Mouse (Mus musculus): ENCODE measurements at regions not wholly inside any gene's neighbourhood (a gene's known extent, or its start where the extent isn't known, plus 50 kb on each side); places are given as distances from the start of the nearest gene placed in this dataset.

- no peak overlapping the region for H3K9ac ChIP-seq (ENCODE audit: low read depth, low read length)
- peak; percentile 51; the same call in 1 of the 2 replicates for ATAC-seq (replicated peaks; ENCODE audit: low FRiP score)
- no peaks in the 10 kb centered on the region for H3K4me1 ChIP-seq (replicated peaks; ENCODE audit: control insufficient read depth, insufficient read depth, low read length)
- H3K27me3 ChIP-seq (replicated peaks; ENCODE audit: control insufficient read depth, insufficient read depth, low read length), result no peaks in the 10 kb centered on the region
- no peaks in the 10 kb centered on the region for H3K9me3 ChIP-seq (ENCODE audit: control insufficient read depth, low read length)
- H3K4me3 ChIP-seq (ENCODE audit: low read depth, low read length), result no peak overlapping the region
- H3K27ac ChIP-seq (ENCODE audit: low read depth, low read length), result no peak overlapping the region
- DNase-seq (ENCODE audit: low spot score), result no peak
- WGBS, result 63% methylated on average over 1 of the region's 1 CpGs
- H3K4me2 ChIP-seq, result no peak overlapping the region
- H3K36me3 ChIP-seq (ENCODE audit: control insufficient read depth, insufficient read depth, low read length), result no peaks in the 10 kb centered on the region
These were observed 55.2 kb downstream of the Rdh14 start for GRCm38 (mm10) chr12:10445738-10446137.

GRCm38 (mm10) chr12:10457960-10458655 is 67.5 kb downstream of the Rdh14 start:
- H3K4me1 ChIP-seq (replicated peaks; ENCODE audit: control insufficient read depth, insufficient read depth, low read length), result no peaks in the 10 kb centered on the region
- H3K27me3 ChIP-seq (replicated peaks; ENCODE audit: control insufficient read depth, insufficient read depth, low read length), result no peaks in the 10 kb centered on the region
- 69% methylated on average over 1 of the region's 1 CpGs for WGBS
- no peak overlapping the region for H3K4me2 ChIP-seq
- H3K36me3 ChIP-seq (ENCODE audit: control insufficient read depth, insufficient read depth, low read length), result no peaks in the 10 kb centered on the region
- H3K4me3 ChIP-seq (ENCODE audit: low read depth, low read length), result no peak overlapping the region
- H3K9ac ChIP-seq (ENCODE audit: low read depth, low read length), result no peak overlapping the region
- no peak overlapping the region for H3K27ac ChIP-seq (ENCODE audit: low read depth, low read length)
- ATAC-seq (replicated peaks; ENCODE audit: low FRiP score) (no peak), DNase-seq (ENCODE audit: low spot score) (no peak)
- H3K9me3 ChIP-seq (ENCODE audit: control insufficient read depth, low read length), result no peaks in the 10 kb centered on the region

GRCm38 (mm10) chr12:10461796-10462195 is 71.2 kb downstream of the Rdh14 start:
- no peak for ATAC-seq (replicated peaks; ENCODE audit: low FRiP score)
- DNase-seq (ENCODE audit: low spot score), result no peak
- H3K4me1 ChIP-seq (replicated peaks; ENCODE audit: control insufficient read depth, insufficient read depth, low read length), result no peaks in the 10 kb centered on the region
- WGBS, result 79% methylated on average over 7 of the region's 7 CpGs
- H3K27me3 ChIP-seq (replicated peaks; ENCODE audit: control insufficient read depth, insufficient read depth, low read length), result no peaks in the 10 kb centered on the region
- H3K9ac ChIP-seq (ENCODE audit: low read depth, low read length), result no peak overlapping the region
- no peak overlapping the region for H3K27ac ChIP-seq (ENCODE audit: low read depth, low read length)
- no peaks in the 10 kb centered on the region for H3K9me3 ChIP-seq (ENCODE audit: control insufficient read depth, low read length)
- no peak overlapping the region for H3K4me2 ChIP-seq
- no peaks in the 10 kb centered on the region for H3K36me3 ChIP-seq (ENCODE audit: control insufficient read depth, insufficient read depth, low read length)
- no peak overlapping the region for H3K4me3 ChIP-seq (ENCODE audit: low read depth, low read length)

GRCm38 (mm10) chr12:10462956-10463355 is 72.4 kb downstream of the Rdh14 start:
- 62% methylated on average over 3 of the region's 3 CpGs for WGBS

GRCm38 (mm10) chr12:10473986-10474385 is 83.4 kb downstream of the Rdh14 start:
- no peaks in the 10 kb centered on the region for H3K36me3 ChIP-seq (ENCODE audit: control insufficient read depth, insufficient read depth, low read length)
- no peak overlapping the region for H3K9ac ChIP-seq (ENCODE audit: low read depth, low read length)
- WGBS, result 71% methylated on average over 1 of the region's 1 CpGs
- DNase-seq (ENCODE audit: low spot score), result no peak
- no peaks in the 10 kb centered on the region for H3K9me3 ChIP-seq (ENCODE audit: control insufficient read depth, low read length)
- H3K27me3 ChIP-seq (replicated peaks; ENCODE audit: control insufficient read depth, insufficient read depth, low read length), result no peaks in the 10 kb centered on the region
- no peak overlapping the region for H3K4me3 ChIP-seq (ENCODE audit: low read depth, low read length)
- no peaks in the 10 kb centered on the region for H3K4me1 ChIP-seq (replicated peaks; ENCODE audit: control insufficient read depth, insufficient read depth, low read length)
- no peak overlapping the region for H3K4me2 ChIP-seq
- no peak for ATAC-seq (replicated peaks; ENCODE audit: low FRiP score)
- no peak overlapping the region for H3K27ac ChIP-seq (ENCODE audit: low read depth, low read length)

More at GRCm38 (mm10) chr12:10462956-10463355, 72.4 kb downstream of the Rdh14 start:
- no peak overlapping the region for H3K27ac ChIP-seq (ENCODE audit: low read depth, low read length)
- no peaks in the 10 kb centered on the region for H3K27me3 ChIP-seq (replicated peaks; ENCODE audit: control insufficient read depth, insufficient read depth, low read length)
- H3K9ac ChIP-seq (ENCODE audit: low read depth, low read length), result no peak overlapping the region
- DNase-seq (ENCODE audit: low spot score) (no peak), ATAC-seq (replicated peaks; ENCODE audit: low FRiP score) (no peak)
- H3K36me3 ChIP-seq (ENCODE audit: control insufficient read depth, insufficient read depth, low read length), result no peaks in the 10 kb centered on the region
- H3K4me3 ChIP-seq (ENCODE audit: low read depth, low read length), result no peak overlapping the region
- no peaks in the 10 kb centered on the region for H3K9me3 ChIP-seq (ENCODE audit: control insufficient read depth, low read length)
- no peak overlapping the region for H3K4me2 ChIP-seq
- no peaks in the 10 kb centered on the region for H3K4me1 ChIP-seq (replicated peaks; ENCODE audit: control insufficient read depth, insufficient read depth, low read length)

GRCm38 (mm10) chr12:10480781-10481180 is 90.2 kb downstream of the Rdh14 start:
- no peaks in the 10 kb centered on the region for H3K27me3 ChIP-seq (replicated peaks; ENCODE audit: control insufficient read depth, insufficient read depth, low read length)
- no peak overlapping the region for H3K9ac ChIP-seq (ENCODE audit: low read depth, low read length)
- H3K9me3 ChIP-seq (ENCODE audit: control insufficient read depth, low read length), result no peaks in the 10 kb centered on the region
- 58% methylated on average over 1 of the region's 1 CpGs for WGBS
- H3K4me3 ChIP-seq (ENCODE audit: low read depth, low read length), result no peak overlapping the region
- ATAC-seq (replicated peaks; ENCODE audit: low FRiP score) (no peak), DNase-seq (ENCODE audit: low spot score) (no peak)
- H3K36me3 ChIP-seq (ENCODE audit: control insufficient read depth, insufficient read depth, low read length), result no peaks in the 10 kb centered on the region
- H3K27ac ChIP-seq (ENCODE audit: low read depth, low read length), result no peak overlapping the region
- H3K4me2 ChIP-seq, result no peak overlapping the region
- H3K4me1 ChIP-seq (replicated peaks; ENCODE audit: control insufficient read depth, insufficient read depth, low read length), result no peaks in the 10 kb centered on the region

DNA sequence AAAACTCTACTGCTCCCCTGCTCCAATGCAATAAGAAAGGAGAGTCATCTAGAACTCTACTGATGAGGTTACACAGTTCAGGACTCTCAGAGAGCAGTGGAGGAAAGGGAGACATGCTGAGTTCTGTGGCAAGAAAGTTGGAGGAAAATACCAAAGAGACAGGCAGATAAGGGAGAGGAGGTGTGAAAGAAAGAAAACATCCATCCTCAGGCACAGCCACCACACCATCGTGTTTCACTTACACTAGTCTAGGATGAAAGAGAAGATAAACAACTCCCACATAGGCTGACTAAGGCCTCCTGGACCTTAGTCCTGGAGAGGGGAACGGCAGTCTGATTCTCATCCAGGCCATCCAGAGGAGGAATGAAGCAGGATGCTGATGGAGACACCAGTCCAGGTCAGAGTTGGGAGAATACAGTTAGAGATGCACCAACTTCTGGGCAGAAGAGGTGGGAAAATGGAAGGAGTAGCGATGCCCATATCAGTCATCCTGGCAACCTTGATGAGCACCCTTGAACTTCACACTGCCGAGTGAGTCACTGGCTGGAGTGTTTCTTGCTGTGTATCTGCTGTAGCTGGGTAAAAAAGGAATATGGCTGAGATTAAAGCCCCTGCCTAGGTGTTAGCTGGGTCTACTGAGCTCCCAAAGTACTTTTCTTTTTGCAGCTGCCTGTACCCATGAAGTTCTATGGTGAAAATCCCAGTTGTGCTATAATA is 91.9 kb downstream of the Rdh14 start:
- Histone ChIP-seq H3K4me2 (no peak overlapping the region), H3K4me1 (replicated peaks; ENCODE audit: control insufficient read depth, insufficient read depth, low read length) (no peaks in the 10 kb centered on the region), H3K27ac (ENCODE audit: low read depth, low read length) (no peak overlapping the region), H3K9me3 (ENCODE audit: control insufficient read depth, low read length) (no peaks in the 10 kb centered on the region), H3K36me3 (ENCODE audit: control insufficient read depth, insufficient read depth, low read length) (no peaks in the 10 kb centered on the region), H3K27me3 (replicated peaks; ENCODE audit: control insufficient read depth, insufficient read depth, low read length) (no peaks in the 10 kb centered on the region), H3K9ac (ENCODE audit: low read depth, low read length) (no peak overlapping the region), H3K4me3 (ENCODE audit: low read depth, low read length) (no peak overlapping the region)
- ATAC-seq (replicated peaks; ENCODE audit: low FRiP score), result no peak
- DNase-seq (ENCODE audit: low spot score), result no peak
- 76% methylated on average over 4 of the region's 4 CpGs for WGBS

DNA sequence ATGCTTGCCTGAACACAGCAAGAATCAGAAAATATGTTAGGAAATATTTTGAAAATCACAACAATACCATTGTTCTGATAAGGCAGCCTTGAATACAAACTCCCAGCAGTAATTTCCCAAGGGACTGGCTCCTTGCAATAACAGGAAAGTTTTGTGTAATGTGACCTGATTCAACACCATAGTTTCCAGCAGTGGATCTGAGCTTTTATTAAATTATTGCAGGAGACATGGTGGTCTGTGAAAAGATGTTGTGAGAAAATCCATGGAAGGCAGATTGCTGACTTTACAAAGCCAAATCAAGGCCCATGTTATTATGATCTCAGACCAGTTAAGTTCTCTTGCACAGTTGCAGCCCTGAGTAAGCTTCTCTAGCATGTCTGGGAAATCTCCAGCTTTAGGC is 116.1 kb downstream of the Rdh14 start:
- no peak overlapping the region for H3K27ac ChIP-seq (ENCODE audit: low read depth, low read length)
- H3K9ac ChIP-seq (ENCODE audit: low read depth, low read length), result no peak overlapping the region
- no peaks in the 10 kb centered on the region for H3K9me3 ChIP-seq (ENCODE audit: control insufficient read depth, low read length)
- ATAC-seq (replicated peaks; ENCODE audit: low FRiP score), result no peak
- H3K4me1 ChIP-seq (replicated peaks; ENCODE audit: control insufficient read depth, insufficient read depth, low read length), result no peaks in the 10 kb centered on the region
- no peaks in the 10 kb centered on the region for H3K27me3 ChIP-seq (replicated peaks; ENCODE audit: control insufficient read depth, insufficient read depth, low read length)
- no peak overlapping the region for H3K4me2 ChIP-seq
- no peak overlapping the region for H3K4me3 ChIP-seq (ENCODE audit: low read depth, low read length)
- H3K36me3 ChIP-seq (ENCODE audit: control insufficient read depth, insufficient read depth, low read length), result no peaks in the 10 kb centered on the region
- no peak for DNase-seq (ENCODE audit: low spot score)

DNA sequence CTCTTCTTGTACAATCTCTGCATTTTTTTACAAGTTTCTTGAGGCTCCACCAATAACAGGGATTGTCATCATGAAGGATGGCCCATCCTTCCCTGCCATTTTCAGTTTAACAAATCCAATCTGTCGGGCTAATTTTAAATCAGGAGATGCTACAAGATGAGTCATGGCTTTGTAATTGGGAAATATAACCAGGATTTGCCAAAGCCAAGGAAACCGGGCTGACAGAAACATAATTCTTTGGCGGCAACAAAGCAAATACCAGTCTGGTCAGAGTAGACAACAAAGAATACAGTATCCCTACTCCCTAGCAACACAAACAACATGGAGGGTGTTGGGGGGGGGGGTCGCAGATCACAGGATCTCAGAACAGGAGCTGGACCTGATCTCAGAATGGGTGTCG is 123.0 kb downstream of the Rdh14 start:
- DNase-seq (ENCODE audit: low spot score) (no peak), ATAC-seq (replicated peaks; ENCODE audit: low FRiP score) (no peak)
- Histone ChIP-seq H3K4me1 (replicated peaks; ENCODE audit: control insufficient read depth, insufficient read depth, low read length) (no peaks in the 10 kb centered on the region), H3K27ac (ENCODE audit: low read depth, low read length) (no peak overlapping the region), H3K9me3 (ENCODE audit: control insufficient read depth, low read length) (no peaks in the 10 kb centered on the region), H3K9ac (ENCODE audit: low read depth, low read length) (no peak overlapping the region), H3K36me3 (ENCODE audit: control insufficient read depth, insufficient read depth, low read length) (no peaks in the 10 kb centered on the region), H3K4me3 (ENCODE audit: low read depth, low read length) (no peak overlapping the region), H3K27me3 (replicated peaks; ENCODE audit: control insufficient read depth, insufficient read depth, low read length) (no peaks in the 10 kb centered on the region), H3K4me2 (no peak overlapping the region)
- 87% methylated on average over 5 of the region's 5 CpGs for WGBS

All from liver, embryonic 11.5 days (tissue).